Mouse (Mus musculus) midbrain, postnatal 0 days (tissue): ENCODE results near the gene Prelp. TPM values are rescaled to one million over a fixed set of nuclear protein-coding genes. Genes with fewer than 3 reads are reported as not detected.

Source experiments
- ATAC-seq: fragments of 200-750 bp; cut with Nextera tagmentation; 2 replicates; pipeline ENCODE4 v1.8.0; 2017; ENCODE audit warnings: moderate number of reproducible peaks, mild to moderate bottlenecking, moderate TSS enrichment, moderate library complexity; ENCODE audit not compliant: low FRiP score
- DNase-seq: peaks from one replicate; pipeline ENCODE4 v3.0.0-alpha.2; 2015; ENCODE audit warnings: low spot score
- H3K27ac ChIP-seq: fragments of 300-500 bp; sonication (generic); 2 replicates; pipeline ENCODE4 v1.5.1; 2014; ENCODE audit warnings: low read depth, mild to moderate bottlenecking, low read length, mixed read lengths
- H3K27me3 ChIP-seq: fragments of 300-500 bp; sonication (generic); 2 replicates; pipeline ENCODE4 v1.6.1; 2014; ENCODE audit warnings: low read length, control low read depth, mixed read lengths; ENCODE audit not compliant: insufficient read depth
- H3K36me3 ChIP-seq: fragments of 300-500 bp; sonication (generic); 2 replicates; pipeline ENCODE4 v1.6.1; 2014; ENCODE audit warnings: low read length, control low read depth, mixed read lengths; ENCODE audit not compliant: insufficient read depth
- H3K4me1 ChIP-seq: fragments of 300-500 bp; sonication (generic); 2 replicates; pipeline ENCODE4 v1.6.1; 2014; ENCODE audit warnings: mild to moderate bottlenecking, control low read depth, antibody characterized with exemption, low read length, mixed read lengths; ENCODE audit not compliant: insufficient read depth
- H3K4me2 ChIP-seq: fragments of 300-500 bp; sonication (generic); 2 replicates; pipeline ENCODE4 v1.6.1; 2014; ENCODE audit warnings: low read depth, mild to moderate bottlenecking, low read length, mixed read lengths; ENCODE audit not compliant: poor library complexity, severe bottlenecking
- H3K4me3 ChIP-seq: fragments of 300-500 bp; sonication (generic); 2 replicates; pipeline ENCODE4 v1.5.1; 2014; ENCODE audit warnings: low read depth, mild to moderate bottlenecking, low read length, moderate library complexity
- H3K9ac ChIP-seq: fragments of 300-500 bp; sonication (generic); replicated peaks from 2 replicates; pipeline ENCODE4 v1.6.1; 2014; ENCODE audit warnings: mild to moderate bottlenecking, low read length, moderate library complexity, mixed read lengths; ENCODE audit not compliant: poor library complexity, severe bottlenecking
- H3K9me3 ChIP-seq: fragments of 300-500 bp; sonication (generic); 2 replicates; pipeline ENCODE4 v1.6.1; 2016; ENCODE audit warnings: low read length, control low read depth
- CTCF ChIP-seq: IDR thresholded peaks from 2 replicates; pipeline ENCODE4 v1.5.1; 2016; ENCODE audit warnings: antibody characterized with exemption, mild to moderate bottlenecking
- WGBS: fragments of 180-500 bp; shearing (Covaris S2); extraction: QIAGEN DNeasy Blood & Tissue Kit; methylation state at CpG from one replicate; pipeline ENCODE4 v1.1.7; 2014; 5-methylcytosine and 5-hydroxymethylcytosine counted together
- polyA plus RNA-seq: library from polyadenylated mRNA; unstranded; fragments of >200 nt; fragmentation: Nextera tagmentation; extraction: Ambion mirVana; gene quantifications from 2 replicates; pipeline ENCODE4 v1.2.1, GENCODE M21; 2015
- total RNA-seq: library from RNA; depleted of rRNA; stranded (reverse); fragments of >200 nt; gene quantifications from 2 replicates; pipeline ENCODE4 v1.2.3, GENCODE M21; 2014

Gene Prelp
- total and polyA plus RNA-seq, 2 experiments from 2014 or later, result 5.4 to 7.9 TPM

GRCm38 (mm10) chr1:133899043-133899542 is 22.1 kb downstream of the Prelp start:
- H3K36me3 ChIP-seq, result no peaks in the 10 kb centered on the region
- no peaks in the 10 kb centered on the region for H3K9me3 ChIP-seq
- DNase-seq (no peak), ATAC-seq (no peak)
- no peak overlapping the region for H3K4me2 ChIP-seq
- no peak overlapping the region for H3K9ac ChIP-seq
- 75% methylated on average over 9 of the region's 9 CpGs for WGBS
- H3K27ac ChIP-seq, result no peak overlapping the region
- TF ChIP-seq CTCF, result no peak
- H3K27me3 ChIP-seq, result no peaks in the 10 kb centered on the region
- H3K4me3 ChIP-seq, result no peak overlapping the region
- no peaks in the 10 kb centered on the region for H3K4me1 ChIP-seq

GRCm38 (mm10) chr1:133897293-133897692 is 23.9 kb downstream of the Prelp start:
- WGBS, result 72% methylated on average over 6 of the region's 6 CpGs

GRCm38 (mm10) chr1:133891489-133891888 is 29.7 kb downstream of the Prelp start:
- WGBS, result 35% methylated on average over 5 of the region's 5 CpGs
- Histone ChIP-seq H3K4me1 (peaks cover 20% of the 10 kb centered on the region; the same call in 1 of the 2 replicates), H3K36me3 (no peaks in the 10 kb centered on the region), H3K9me3 (no peaks in the 10 kb centered on the region), H3K9ac (no peak overlapping the region), H3K4me2 (no peak overlapping the region), H3K4me3 (no peak overlapping the region), H3K27me3 (no peaks in the 10 kb centered on the region), H3K27ac (no peak overlapping the region)
- ATAC-seq, result no peak
- no peak for DNase-seq
- TF ChIP-seq CTCF, result no peak

More at GRCm38 (mm10) chr1:133897293-133897692, 23.9 kb downstream of the Prelp start:
- H3K4me3 ChIP-seq, result no peak overlapping the region
- DNase-seq (no peak), ATAC-seq (no peak)
- H3K9me3 ChIP-seq, result no peaks in the 10 kb centered on the region
- H3K4me2 ChIP-seq, result no peak overlapping the region
- H3K27me3 ChIP-seq, result no peaks in the 10 kb centered on the region
- H3K4me1 ChIP-seq, result 0 out of 2 replicates have a peak, but pooled peaks cover 3% of the 10 kb centered on the region
- H3K9ac ChIP-seq, result no peak overlapping the region
- H3K36me3 ChIP-seq, result no peaks in the 10 kb centered on the region
- no peak for TF ChIP-seq CTCF
- no peak overlapping the region for H3K27ac ChIP-seq

- peak overlapping the region; percentile 35 for H3K4me2 ChIP-seq
- no peak for TF ChIP-seq CTCF
- ATAC-seq, result no peak
- no peaks in the 10 kb centered on the region for H3K9me3 ChIP-seq
- no peak overlapping the region for H3K4me3 ChIP-seq
- DNase-seq, result no peak
- H3K36me3 ChIP-seq, result no peaks in the 10 kb centered on the region
- H3K27me3 ChIP-seq, result no peaks in the 10 kb centered on the region
- H3K4me1 ChIP-seq, result peaks cover 20% of the 10 kb centered on the region; the same call in 1 of the 2 replicates
- WGBS, result 18% methylated on average over 20 of the region's 20 CpGs
- H3K27ac ChIP-seq, result no peak overlapping the region
- H3K9ac ChIP-seq, result peak overlapping the region; percentile 8; the same call in 1 of the 2 replicates
Observed at GRCm38 (mm10) chr1:133889949-133890598, 31.1 kb downstream of the Prelp start.

- no peak overlapping the region for H3K27ac ChIP-seq
- TF ChIP-seq CTCF, result no peak
Observed at GRCm38 (mm10) chr1:133887538-133888250, 33.5 kb downstream of the Prelp start.

GRCm38 (mm10) chr1:133887044-133887443 is 34.2 kb downstream of the Prelp start:
- no peak for TF ChIP-seq CTCF
- peak overlapping the region; percentile 39 for H3K4me2 ChIP-seq
- peak overlapping the region; percentile 55 for H3K27ac ChIP-seq
- ATAC-seq (peak; percentile 58), DNase-seq (peak; percentile 78)
- H3K9ac ChIP-seq, result no peak overlapping the region
- 3% methylated on average over 8 of the region's 8 CpGs for WGBS
- no peaks in the 10 kb centered on the region for H3K27me3 ChIP-seq
- no peak overlapping the region for H3K4me3 ChIP-seq
- H3K9me3 ChIP-seq, result no peaks in the 10 kb centered on the region
- no peaks in the 10 kb centered on the region for H3K36me3 ChIP-seq
- H3K4me1 ChIP-seq, result peaks cover 17% of the 10 kb centered on the region; the same call in 1 of the 2 replicates

More at GRCm38 (mm10) chr1:133887538-133888250, 33.5 kb downstream of the Prelp start:
- H3K4me1 ChIP-seq, result peaks cover 17% of the 10 kb centered on the region; the same call in 1 of the 2 replicates
- H3K36me3 ChIP-seq, result no peaks in the 10 kb centered on the region
- H3K9me3 ChIP-seq, result no peaks in the 10 kb centered on the region
- no peak overlapping the region for H3K9ac ChIP-seq
- no peak for DNase-seq
- ATAC-seq, result no peak
- H3K4me3 ChIP-seq, result no peak overlapping the region
- peak overlapping the region; percentile 39; the same call in 1 of the 2 replicates for H3K4me2 ChIP-seq
- WGBS, result 76% methylated on average over 5 of the region's 5 CpGs
- no peaks in the 10 kb centered on the region for H3K27me3 ChIP-seq
